Mouse (Mus musculus): ENCODE results near the gene Dlg2. TPM values are rescaled to one million over a fixed set of nuclear protein-coding genes. Genes with fewer than 3 reads are reported as not detected.

The Dlg2 gene
- polyA plus RNA-seq, 1 experiment = 38.6 TPM

DNA sequence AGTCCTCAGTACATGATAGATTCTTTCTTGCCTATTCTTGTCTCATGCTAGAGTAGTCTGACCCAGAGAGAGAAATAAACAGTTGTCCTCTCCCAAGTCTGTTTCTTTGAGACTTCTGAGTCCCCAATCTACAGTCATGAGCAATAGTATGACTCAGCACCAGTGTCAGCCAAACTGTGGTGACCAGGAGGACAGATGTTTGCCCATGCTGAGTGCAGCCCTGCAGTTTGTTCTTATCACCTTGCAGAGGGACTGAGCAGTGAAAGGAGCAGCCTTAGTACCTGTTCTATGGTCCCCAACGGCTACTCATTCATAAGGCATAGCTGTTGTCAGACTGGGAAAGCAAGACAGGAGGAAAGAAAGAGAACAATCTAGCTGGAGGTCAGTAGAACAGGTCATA lies 1072.3 kb downstream of the Dlg2 start:
- no peak for DNase-seq (ENCODE audit: low read depth)
- no peak for TF ChIP-seq CTCF (IDR thresholded peaks at IDR 0.05; ENCODE audit: borderline replicate concordance, extremely low read depth, insufficient read depth, insufficient read length)
- TF ChIP-seq POLR2A (IDR thresholded peaks at IDR 0.05; ENCODE audit: borderline replicate concordance, extremely low read depth, insufficient read depth, insufficient read length, poor library complexity, severe bottlenecking) = no peak

DNA sequence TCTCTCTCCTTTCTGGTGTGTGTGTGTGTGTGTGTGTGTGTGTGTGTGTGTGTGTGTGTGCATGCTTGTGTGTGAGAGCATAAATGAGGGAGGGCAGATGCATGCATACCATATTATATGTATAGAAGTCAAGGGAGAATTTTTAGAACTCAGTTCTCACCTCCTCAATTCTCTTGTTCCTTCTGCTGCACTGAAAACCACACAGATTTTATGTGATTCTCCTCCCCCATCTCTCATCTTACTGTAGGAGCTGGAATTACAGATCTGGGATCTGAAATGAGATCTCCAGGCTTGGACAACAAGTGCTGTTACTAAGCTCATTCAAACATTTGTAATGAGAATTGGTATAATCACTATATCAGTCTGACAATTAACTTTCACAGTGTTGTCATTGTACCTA lies 1081.1 kb downstream of the Dlg2 start:
- no peak for DNase-seq (ENCODE audit: low read depth)
- no peak for TF ChIP-seq CTCF (IDR thresholded peaks at IDR 0.05; ENCODE audit: borderline replicate concordance, extremely low read depth, insufficient read depth, insufficient read length)
- TF ChIP-seq POLR2A (IDR thresholded peaks at IDR 0.05; ENCODE audit: borderline replicate concordance, extremely low read depth, insufficient read depth, insufficient read length, poor library complexity, severe bottlenecking) = no peak

DNA sequence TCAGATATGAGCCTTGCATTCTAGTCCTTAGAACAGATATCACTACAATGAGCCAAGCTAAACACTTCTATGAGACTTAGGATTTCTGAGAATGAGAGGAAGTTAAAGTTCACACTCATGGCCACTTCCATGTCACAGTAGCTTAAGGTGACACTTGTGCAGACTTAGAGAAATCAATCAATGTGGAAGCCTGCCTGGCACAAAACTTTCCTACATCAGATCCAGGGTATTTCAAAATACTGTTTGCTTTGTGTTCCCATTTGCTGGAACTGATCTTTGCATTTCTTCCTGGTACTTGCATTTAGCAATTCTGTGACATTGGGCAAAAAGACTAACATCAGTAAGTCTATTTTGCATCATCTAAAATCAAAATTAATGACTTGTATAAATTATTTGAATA lies 1091.0 kb downstream of the Dlg2 start:
- no peak for TF ChIP-seq CTCF (IDR thresholded peaks at IDR 0.05; ENCODE audit: borderline replicate concordance, extremely low read depth, insufficient read depth, insufficient read length)
- no peak for TF ChIP-seq POLR2A (IDR thresholded peaks at IDR 0.05; ENCODE audit: borderline replicate concordance, extremely low read depth, insufficient read depth, insufficient read length, poor library complexity, severe bottlenecking)
- DNase-seq (ENCODE audit: low read depth) = no peak

DNA sequence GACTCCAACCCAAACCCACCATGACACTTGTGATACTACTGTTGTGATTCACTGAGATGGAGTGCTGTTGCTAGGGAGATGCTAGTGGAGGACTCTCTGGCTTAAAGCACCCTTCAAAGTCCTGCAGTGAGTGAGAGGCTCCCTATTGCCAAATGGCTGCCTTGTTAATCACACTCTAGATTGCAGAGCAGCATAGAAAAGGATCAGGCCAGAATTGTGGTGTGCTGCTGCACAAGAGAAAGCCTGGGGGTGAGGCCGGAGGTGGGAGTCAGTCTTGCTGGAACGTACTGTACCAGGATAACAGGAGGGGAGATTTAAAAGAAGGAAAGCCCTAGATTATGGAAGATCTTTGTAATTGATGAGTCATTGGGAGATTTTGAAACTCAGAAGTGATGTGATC lies 1094.5 kb downstream of the Dlg2 start:
- TF ChIP-seq CTCF (IDR thresholded peaks at IDR 0.05; ENCODE audit: borderline replicate concordance, extremely low read depth, insufficient read depth, insufficient read length) = no peak
- TF ChIP-seq POLR2A (IDR thresholded peaks at IDR 0.05; ENCODE audit: borderline replicate concordance, extremely low read depth, insufficient read depth, insufficient read length, poor library complexity, severe bottlenecking) = no peak
- DNase-seq (ENCODE audit: low read depth) = peak; percentile 49

DNA sequence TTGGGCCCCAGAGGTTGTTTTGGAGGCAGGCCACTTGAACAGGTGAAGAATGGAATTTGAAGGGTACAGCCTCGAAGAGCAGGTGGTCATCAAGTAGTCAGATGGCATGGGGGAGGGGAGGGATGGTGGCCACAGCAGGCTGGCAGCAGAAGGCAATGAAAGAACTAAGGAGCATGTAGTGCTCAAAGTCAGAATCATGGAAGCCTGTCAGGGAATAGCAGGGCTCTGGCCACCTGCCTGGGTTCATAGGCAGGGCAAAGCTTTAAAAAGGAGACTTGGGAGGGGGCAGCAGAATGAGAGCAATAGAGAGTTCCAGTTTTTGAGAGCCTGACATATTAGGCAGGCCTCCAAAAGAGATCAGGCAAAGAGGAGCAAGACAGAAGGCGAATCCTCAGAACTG lies 1096.2 kb downstream of the Dlg2 start:
- DNase-seq (ENCODE audit: low read depth) = no peak
- TF ChIP-seq POLR2A (IDR thresholded peaks at IDR 0.05; ENCODE audit: borderline replicate concordance, extremely low read depth, insufficient read depth, insufficient read length, poor library complexity, severe bottlenecking) = no peak

DNA sequence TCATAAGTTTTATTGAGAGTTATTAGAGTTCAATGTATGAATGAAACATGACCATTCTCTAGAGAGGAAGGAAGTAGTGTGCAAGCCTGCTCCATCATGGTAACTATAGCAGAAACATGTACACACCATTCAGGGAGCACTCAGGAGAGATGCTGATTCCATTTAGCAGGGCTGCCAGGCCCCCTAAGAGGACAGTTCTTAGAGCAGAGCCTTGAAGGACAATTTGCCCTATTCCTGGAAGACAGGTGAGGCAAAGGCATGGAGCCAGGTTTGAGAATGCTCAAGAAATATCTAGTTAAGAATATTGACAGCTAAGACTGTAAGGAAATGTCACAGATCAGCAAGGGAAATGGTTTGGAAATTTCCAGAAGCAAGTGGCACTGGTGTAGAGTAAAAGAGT lies 1096.8 kb downstream of the Dlg2 start:
- no peak for TF ChIP-seq CTCF (IDR thresholded peaks at IDR 0.05; ENCODE audit: borderline replicate concordance, extremely low read depth, insufficient read depth, insufficient read length)
- TF ChIP-seq POLR2A (IDR thresholded peaks at IDR 0.05; ENCODE audit: borderline replicate concordance, extremely low read depth, insufficient read depth, insufficient read length, poor library complexity, severe bottlenecking) = no peak
- DNase-seq (ENCODE audit: low read depth) = no peak

DNA sequence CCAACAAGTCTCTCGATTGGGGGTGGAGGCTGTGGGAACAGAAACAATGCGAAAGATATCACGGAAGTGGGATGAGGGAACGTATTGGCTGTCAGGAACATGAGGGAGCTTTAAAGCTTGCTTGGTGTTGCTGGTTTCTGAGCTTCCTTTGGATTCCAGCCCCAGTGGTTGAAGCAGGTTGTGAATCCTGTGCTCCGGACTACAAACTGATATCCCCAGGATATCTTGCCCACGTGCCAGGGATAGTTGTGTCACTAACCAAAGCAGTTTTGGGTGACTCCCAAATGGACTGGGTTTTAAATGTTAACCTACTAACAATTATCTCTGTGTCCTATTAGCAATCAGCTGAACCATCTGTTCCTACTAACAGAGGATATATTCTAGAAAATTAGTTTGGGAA lies 1099.7 kb downstream of the Dlg2 start:
- TF ChIP-seq POLR2A (IDR thresholded peaks at IDR 0.05; ENCODE audit: borderline replicate concordance, extremely low read depth, insufficient read depth, insufficient read length, poor library complexity, severe bottlenecking) (no peak), CTCF (IDR thresholded peaks at IDR 0.05; ENCODE audit: borderline replicate concordance, extremely low read depth, insufficient read depth, insufficient read length) (no peak)
- DNase-seq (ENCODE audit: low read depth) = no peak

DNA sequence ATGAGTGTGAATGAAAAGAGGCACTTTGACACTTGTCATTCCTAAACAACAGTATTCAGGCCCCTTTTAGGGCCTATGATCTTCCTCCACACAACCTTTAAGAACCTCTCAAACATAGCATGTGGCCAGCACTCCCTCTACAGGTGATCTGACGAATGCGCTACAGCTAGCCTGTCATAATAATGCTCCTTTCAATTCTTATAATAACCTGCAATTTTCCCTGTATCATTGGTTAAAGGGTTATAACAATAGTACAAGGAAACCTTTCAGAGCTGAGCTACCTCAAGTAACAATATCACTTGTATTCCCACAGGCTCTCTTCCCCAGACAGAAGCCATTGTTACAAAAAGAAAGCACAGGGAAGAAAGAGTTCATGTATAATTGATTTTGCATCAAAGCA lies 1105.7 kb downstream of the Dlg2 start:
- peak; percentile 61 for DNase-seq (ENCODE audit: low read depth)
- TF ChIP-seq CTCF (IDR thresholded peaks at IDR 0.05; ENCODE audit: borderline replicate concordance, extremely low read depth, insufficient read depth, insufficient read length) = peak; percentile 49; the same call in 1 of the 2 replicates
- TF ChIP-seq POLR2A (IDR thresholded peaks at IDR 0.05; ENCODE audit: borderline replicate concordance, extremely low read depth, insufficient read depth, insufficient read length, poor library complexity, severe bottlenecking) = no peak

DNA sequence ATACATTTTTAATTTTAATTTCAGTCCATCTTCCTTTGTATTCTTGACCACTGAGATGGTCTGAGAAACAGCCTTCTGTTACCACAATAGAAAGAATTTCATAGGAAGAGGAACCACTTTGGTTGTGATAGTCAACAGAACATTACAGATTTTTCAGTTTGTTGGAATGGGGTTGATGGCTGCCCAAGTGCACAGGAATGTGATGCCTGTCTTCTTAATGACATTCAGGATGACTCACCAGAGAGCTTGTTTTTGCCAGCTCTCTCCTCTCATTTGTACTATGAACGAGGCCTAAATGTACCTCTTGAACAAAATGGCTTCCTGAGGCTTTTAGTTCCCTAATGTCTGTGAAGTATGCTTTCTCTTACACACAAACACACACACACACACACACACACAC lies 1107.1 kb downstream of the Dlg2 start:
- DNase-seq (ENCODE audit: low read depth) = no peak

DNA sequence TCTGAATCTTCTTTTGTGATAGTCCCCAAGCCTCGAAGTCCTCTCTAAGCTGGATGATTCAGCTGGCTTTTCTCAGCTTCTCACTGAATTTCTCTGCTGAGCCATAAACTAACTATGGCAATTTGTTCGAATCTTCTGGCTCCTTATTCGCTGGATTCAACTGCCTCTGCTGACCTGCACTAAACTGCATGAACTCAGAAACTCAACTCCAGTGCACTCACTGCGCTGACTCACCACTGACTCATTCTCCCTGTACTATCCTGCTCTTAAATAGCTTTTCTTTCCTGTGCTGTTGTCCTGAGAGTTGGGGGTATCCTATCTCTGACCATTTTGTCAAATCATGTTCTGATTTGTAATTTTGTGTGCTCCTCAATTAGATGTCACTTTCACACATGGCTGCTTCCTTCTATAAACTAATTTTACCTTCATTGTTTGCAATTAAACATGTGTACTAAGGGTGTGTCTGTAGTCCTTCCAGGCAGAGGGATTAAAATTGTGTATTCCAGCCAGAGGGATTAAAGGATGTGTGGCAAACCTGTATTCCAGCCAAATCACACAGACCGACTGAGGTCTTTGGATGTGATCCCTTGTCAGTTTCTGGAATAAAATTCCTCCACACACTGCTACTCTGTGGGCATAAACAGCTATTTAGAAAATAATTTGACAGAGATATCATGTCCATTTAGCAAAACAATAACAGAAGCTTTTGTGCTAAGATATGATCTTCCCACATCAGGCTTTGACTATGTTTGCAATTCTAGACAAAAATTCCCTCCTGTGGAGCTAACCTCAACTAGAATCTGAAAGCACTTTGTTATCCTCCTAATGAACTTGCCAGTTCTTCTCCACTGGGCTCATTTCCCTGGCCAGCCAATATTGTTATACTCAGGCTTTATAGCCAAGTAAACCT lies 1115.0 kb downstream of the Dlg2 start:
- TF ChIP-seq POLR2A (IDR thresholded peaks at IDR 0.05; ENCODE audit: borderline replicate concordance, extremely low read depth, insufficient read depth, insufficient read length, poor library complexity, severe bottlenecking) = no peak
- TF ChIP-seq CTCF (IDR thresholded peaks at IDR 0.05; ENCODE audit: borderline replicate concordance, extremely low read depth, insufficient read depth, insufficient read length) = no peak
- peak; percentile 64 for DNase-seq (ENCODE audit: low read depth)

More for the DNA sequence above, 1107.1 kb downstream of the Dlg2 start:
- TF ChIP-seq CTCF (IDR thresholded peaks at IDR 0.05; ENCODE audit: borderline replicate concordance, extremely low read depth, insufficient read depth, insufficient read length) = no peak
- TF ChIP-seq POLR2A (IDR thresholded peaks at IDR 0.05; ENCODE audit: borderline replicate concordance, extremely low read depth, insufficient read depth, insufficient read length, poor library complexity, severe bottlenecking) = no peak

DNA sequence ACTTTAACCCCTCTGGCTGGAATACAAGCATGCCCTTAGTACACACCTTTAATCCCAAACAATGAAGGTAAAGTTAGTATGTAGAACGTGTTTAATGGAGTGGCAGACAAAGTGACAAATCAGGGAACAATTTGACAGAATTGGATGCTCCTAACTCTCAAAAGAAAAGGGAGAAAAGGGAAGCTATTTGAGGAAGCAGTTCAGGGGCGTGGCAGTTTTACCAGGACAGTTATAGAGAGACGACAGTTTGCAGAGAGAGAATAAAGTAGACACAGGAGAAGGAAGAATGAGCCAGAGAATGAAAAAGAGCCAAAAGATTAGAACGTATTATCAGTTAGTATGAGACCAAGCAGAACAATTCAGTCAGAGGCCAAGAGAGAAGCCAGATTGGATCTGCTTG lies 1122.1 kb downstream of the Dlg2 start:
- no peak for DNase-seq (ENCODE audit: low read depth)
- TF ChIP-seq CTCF (IDR thresholded peaks at IDR 0.05; ENCODE audit: borderline replicate concordance, extremely low read depth, insufficient read depth, insufficient read length) = no peak
- no peak for TF ChIP-seq POLR2A (IDR thresholded peaks at IDR 0.05; ENCODE audit: borderline replicate concordance, extremely low read depth, insufficient read depth, insufficient read length, poor library complexity, severe bottlenecking)

DNA sequence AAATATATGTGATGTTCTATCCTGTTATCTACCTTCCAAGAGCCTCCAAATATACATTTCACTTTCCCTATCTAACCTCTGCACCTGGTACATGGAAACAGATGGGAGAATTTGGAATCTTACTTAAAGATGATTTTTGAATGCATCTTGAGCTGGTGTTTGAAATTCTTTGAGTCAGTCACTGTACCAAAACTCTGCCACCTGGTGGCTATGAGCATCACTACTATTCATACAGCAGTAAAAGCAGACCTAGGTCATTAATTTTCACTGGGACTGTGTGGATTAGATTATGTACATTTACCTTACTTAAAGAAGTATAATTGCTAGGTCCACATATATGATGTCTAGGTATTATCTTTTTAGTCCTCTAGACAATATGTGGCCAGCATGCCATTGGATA lies 1124.8 kb downstream of the Dlg2 start:
- peak; percentile 56 for DNase-seq (ENCODE audit: low read depth)
- TF ChIP-seq CTCF (IDR thresholded peaks at IDR 0.05; ENCODE audit: borderline replicate concordance, extremely low read depth, insufficient read depth, insufficient read length) (peak; percentile 40; the same call in 1 of the 2 replicates), POLR2A (IDR thresholded peaks at IDR 0.05; ENCODE audit: borderline replicate concordance, extremely low read depth, insufficient read depth, insufficient read length, poor library complexity, severe bottlenecking) (no peak)

Measured in brain, embryonic 14.5 days (tissue).